Mouse (Mus musculus) forebrain, postnatal 0 days (tissue): Measurements from ENCODE around the gene Eml1. TPM values are rescaled to one million over a fixed set of nuclear protein-coding genes. Genes with fewer than 3 reads are reported as not detected.

Source experiments
- ATAC-seq: fragments of 200-750 bp; cut with Nextera tagmentation; 2 replicates; pipeline ENCODE4 v1.8.0; 2017; ENCODE audit warnings: mild to moderate bottlenecking, moderate library complexity
- DNase-seq: peaks from one replicate; pipeline ENCODE4 v3.0.0-alpha.2; 2015
- H3K27ac ChIP-seq: fragments of 300-500 bp; sonication (generic); 2 replicates; pipeline ENCODE4 v1.5.1; 2014; ENCODE audit warnings: low read depth, mild to moderate bottlenecking, antibody characterized with exemption, low read length, moderate library complexity, mixed read lengths
- H3K27me3 ChIP-seq: fragments of 300-500 bp; sonication (generic); 2 replicates; pipeline ENCODE4 v1.6.1; 2014; ENCODE audit warnings: mild to moderate bottlenecking, low read length, mixed read lengths; ENCODE audit not compliant: insufficient read depth
- H3K36me3 ChIP-seq: fragments of 300-500 bp; sonication (generic); 2 replicates; pipeline ENCODE4 v1.6.1; 2014; ENCODE audit warnings: mild to moderate bottlenecking, moderate library complexity; ENCODE audit not compliant: insufficient read depth
- H3K4me1 ChIP-seq: fragments of 300-500 bp; sonication (generic); 2 replicates; pipeline ENCODE4 v1.6.1; 2014; ENCODE audit warnings: antibody characterized with exemption; ENCODE audit not compliant: insufficient read depth
- H3K4me2 ChIP-seq: fragments of 300-500 bp; sonication (generic); 2 replicates; pipeline ENCODE4 v1.6.1; 2014; ENCODE audit warnings: low read depth, mild to moderate bottlenecking, moderate library complexity
- H3K4me3 ChIP-seq: fragments of 300-500 bp; sonication (generic); 2 replicates; pipeline ENCODE4 v1.5.1; 2014; ENCODE audit warnings: low read depth, low read length, mixed read lengths
- H3K9ac ChIP-seq: fragments of 300-500 bp; sonication (generic); 2 replicates; pipeline ENCODE4 v1.6.1; 2014; ENCODE audit warnings: mild to moderate bottlenecking
- H3K9me3 ChIP-seq: fragments of 300-500 bp; sonication (generic); 2 replicates; pipeline ENCODE4 v1.6.1; 2016; ENCODE audit warnings: low read length
- CTCF ChIP-seq: sonication (generic); IDR thresholded peaks from 2 replicates; pipeline ENCODE4 v1.5.1; 2016; ENCODE audit warnings: antibody characterized with exemption, control low read depth, low read depth
- WGBS: fragments of 180-500 bp; shearing (Covaris S2); extraction: QIAGEN DNeasy Blood & Tissue Kit; methylation state at CpG from one replicate; pipeline ENCODE4 v1.1.7; 2014; 5-methylcytosine and 5-hydroxymethylcytosine counted together
- polyA plus RNA-seq: library from polyadenylated mRNA; unstranded; fragments of >200 nt; fragmentation: Nextera tagmentation; extraction: Ambion mirVana; gene quantifications from 2 replicates; pipeline ENCODE4 v1.2.1, GENCODE M21; 2015
- total RNA-seq: library from RNA; depleted of rRNA; stranded (reverse); fragments of >200 nt; gene quantifications from 2 replicates; pipeline ENCODE4 v1.2.3, GENCODE M21; 2014

Eml1 gene
- total and polyA plus RNA-seq, 2 experiments from 2014 or later, result 43.5 to 69.1 TPM

DNA sequence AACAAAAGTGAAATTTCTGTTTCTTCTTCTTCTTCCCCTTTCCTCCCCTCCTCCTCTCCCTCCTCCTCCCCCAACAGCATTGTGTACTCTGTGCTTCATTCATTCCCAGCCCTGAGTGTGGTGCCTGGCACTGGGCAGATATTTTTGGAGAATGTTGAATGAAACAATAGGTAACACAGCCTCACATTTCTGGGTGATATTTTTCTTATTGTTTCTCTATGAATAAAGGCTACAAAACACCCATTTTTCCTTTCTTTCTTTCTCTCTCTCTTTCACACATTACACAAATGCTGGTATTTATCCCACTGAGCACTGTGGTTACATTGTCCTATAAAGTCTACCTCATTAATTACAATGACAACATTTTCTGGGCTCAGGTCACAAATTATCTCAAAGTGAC is 48.8 kb downstream of the Eml1 start:
- Histone ChIP-seq H3K36me3 (no peaks in the 10 kb centered on the region), H3K9me3 (no peaks in the 10 kb centered on the region), H3K4me1 (peaks cover 15% of the 10 kb centered on the region), H3K4me3 (no peak overlapping the region), H3K4me2 (no peak overlapping the region), H3K27me3 (no peaks in the 10 kb centered on the region), H3K27ac (no peak overlapping the region), H3K9ac (no peak overlapping the region)
- no peak for DNase-seq
- ATAC-seq, result no peak
- no peak for TF ChIP-seq CTCF

DNA sequence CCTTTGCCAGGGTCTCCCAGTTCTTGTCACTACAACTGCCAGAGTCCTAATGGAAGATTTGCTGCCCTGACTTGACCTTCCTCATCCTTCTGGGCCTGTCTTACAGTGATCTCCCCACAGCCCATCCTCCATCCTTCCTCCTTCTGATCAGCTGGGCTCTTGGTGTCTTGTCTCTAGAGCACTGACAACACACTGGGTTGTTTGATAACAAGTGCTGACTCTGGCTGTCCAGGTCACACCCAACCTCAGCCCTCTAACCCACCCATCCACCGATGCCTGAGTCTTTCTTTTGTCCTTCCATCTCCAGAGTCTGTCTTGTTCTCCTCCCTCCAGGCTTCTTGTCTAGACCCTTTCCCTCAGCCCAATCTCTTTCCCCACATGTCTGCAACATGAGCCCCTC is 50.7 kb downstream of the Eml1 start:
- no peaks in the 10 kb centered on the region for H3K36me3 ChIP-seq
- H3K9me3 ChIP-seq, result no peaks in the 10 kb centered on the region
- TF ChIP-seq CTCF, result no peak
- DNase-seq, result no peak
- no peak overlapping the region for H3K4me2 ChIP-seq
- H3K27me3 ChIP-seq, result no peaks in the 10 kb centered on the region
- H3K9ac ChIP-seq, result no peak overlapping the region
- no peak overlapping the region for H3K4me3 ChIP-seq
- 81% methylated on average over 1 of the region's 1 CpGs for WGBS
- H3K4me1 ChIP-seq, result peaks cover 29% of the 10 kb centered on the region
- ATAC-seq, result no peak
- no peak overlapping the region for H3K27ac ChIP-seq

DNA sequence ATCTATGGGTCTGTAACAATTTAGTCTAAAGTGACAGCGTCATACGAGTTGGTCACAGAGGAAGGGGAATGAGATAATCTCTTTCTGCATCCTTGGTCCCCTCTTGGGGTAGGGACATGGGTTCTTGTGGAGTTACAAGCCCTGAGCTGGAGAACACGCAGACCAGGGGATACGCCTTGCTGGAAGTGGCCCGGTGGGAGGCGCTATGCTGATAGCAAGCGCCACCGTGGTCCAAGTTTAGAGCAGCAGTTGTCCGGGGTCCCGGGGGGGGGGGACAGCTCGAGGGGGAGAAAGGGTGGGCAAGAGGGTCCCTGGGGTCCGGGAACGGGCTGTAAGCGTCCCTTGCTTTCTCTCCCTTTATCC is 51.7 kb downstream of the Eml1 start:
- no peaks in the 10 kb centered on the region for H3K9me3 ChIP-seq
- H3K27me3 ChIP-seq, result no peaks in the 10 kb centered on the region
- peak overlapping the region; percentile 80 for H3K4me2 ChIP-seq
- H3K4me3 ChIP-seq, result peak overlapping the region; percentile 86
- ATAC-seq, result peak; percentile 54
- no peaks in the 10 kb centered on the region for H3K36me3 ChIP-seq
- peak; percentile 49 for TF ChIP-seq CTCF
- 8% methylated on average over 13 of the region's 14 CpGs for WGBS
- peaks cover 29% of the 10 kb centered on the region for H3K4me1 ChIP-seq
- DNase-seq, result peak; percentile 73
- peak overlapping the region; percentile 95 for H3K27ac ChIP-seq
- peak overlapping the region; percentile 86 for H3K9ac ChIP-seq

DNA sequence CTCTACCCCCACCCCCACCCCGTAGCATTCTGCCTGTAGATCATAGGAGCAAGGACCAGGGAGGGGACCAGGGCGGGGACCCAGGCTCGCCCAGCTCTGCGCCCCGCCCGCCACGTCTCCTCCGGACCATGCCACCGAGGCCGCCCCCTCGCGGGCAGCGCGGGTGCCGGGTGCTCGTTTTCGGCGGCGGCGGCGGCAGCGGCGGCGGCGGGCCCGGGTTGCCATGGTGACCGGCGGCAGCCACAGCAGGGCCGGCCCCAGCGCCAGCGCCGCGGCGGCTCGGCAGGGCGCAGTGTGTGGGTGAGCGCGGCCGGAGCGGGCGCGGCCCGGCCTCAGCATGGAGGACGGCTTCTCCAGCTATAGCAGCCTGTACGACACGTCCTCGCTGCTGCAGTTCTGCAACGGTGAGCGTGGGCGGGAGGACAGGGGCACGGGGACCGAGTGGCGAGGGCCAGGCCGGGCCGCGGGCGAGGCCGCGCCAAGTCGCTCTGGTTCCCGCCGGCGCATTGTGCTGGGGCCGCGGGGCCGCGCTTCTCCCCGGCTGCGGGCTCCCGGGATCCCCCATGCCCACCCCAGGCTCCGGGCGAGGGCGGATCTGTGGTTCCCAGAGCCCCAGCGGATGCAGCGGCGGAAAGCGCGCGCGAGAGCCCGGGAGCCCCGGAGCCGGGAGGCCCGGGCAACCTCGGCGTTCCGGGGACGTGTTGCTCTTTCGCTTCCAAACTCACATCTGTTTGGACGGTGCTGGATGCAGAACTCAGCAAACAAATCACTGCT is 52.3 kb downstream of the Eml1 start:
- under 1% methylated on average over 85 of the region's 90 CpGs for WGBS
- peaks cover 29% of the 10 kb centered on the region for H3K4me1 ChIP-seq
- H3K27ac ChIP-seq, result peak overlapping the region; percentile 95
- H3K27me3 ChIP-seq, result no peaks in the 10 kb centered on the region
- H3K4me3 ChIP-seq, result peak overlapping the region; percentile 86
- TF ChIP-seq CTCF, result peak; percentile 48; the same call in 1 of the 2 replicates
- no peaks in the 10 kb centered on the region for H3K36me3 ChIP-seq
- ATAC-seq (peak; percentile 91), DNase-seq (peak; percentile 89)
- peak overlapping the region; percentile 80 for H3K4me2 ChIP-seq
- peak overlapping the region; percentile 86 for H3K9ac ChIP-seq
- no peaks in the 10 kb centered on the region for H3K9me3 ChIP-seq

DNA sequence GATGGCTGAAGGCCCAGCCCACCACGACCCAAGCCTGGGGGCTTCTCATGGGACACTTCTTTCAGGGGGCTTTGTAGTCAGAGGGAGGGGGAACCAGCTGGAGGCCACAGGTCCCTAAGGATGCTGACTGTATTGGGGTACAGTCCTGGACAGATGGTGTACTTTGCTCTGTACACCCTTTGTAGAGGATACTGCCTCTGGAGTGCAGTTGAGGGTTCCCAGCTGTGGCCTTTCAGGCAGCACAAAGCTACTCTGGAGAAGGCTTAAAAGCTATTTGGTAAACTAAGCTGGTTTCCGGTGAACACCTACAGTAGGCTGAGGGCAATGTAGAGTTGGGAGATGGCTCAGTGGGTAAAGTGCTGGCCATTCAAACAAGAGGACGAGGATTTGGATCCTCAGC is 60.2 kb downstream of the Eml1 start:
- Histone ChIP-seq H3K36me3 (no peaks in the 10 kb centered on the region), H3K9me3 (no peaks in the 10 kb centered on the region), H3K27me3 (no peaks in the 10 kb centered on the region), H3K27ac (no peak overlapping the region), H3K4me3 (no peak overlapping the region), H3K4me2 (no peak overlapping the region), H3K4me1 (peaks cover 30% of the 10 kb centered on the region), H3K9ac (no peak overlapping the region)
- ATAC-seq (no peak), DNase-seq (no peak)
- WGBS, result 74% methylated on average over 3 of the region's 3 CpGs
- no peak for TF ChIP-seq CTCF

DNA sequence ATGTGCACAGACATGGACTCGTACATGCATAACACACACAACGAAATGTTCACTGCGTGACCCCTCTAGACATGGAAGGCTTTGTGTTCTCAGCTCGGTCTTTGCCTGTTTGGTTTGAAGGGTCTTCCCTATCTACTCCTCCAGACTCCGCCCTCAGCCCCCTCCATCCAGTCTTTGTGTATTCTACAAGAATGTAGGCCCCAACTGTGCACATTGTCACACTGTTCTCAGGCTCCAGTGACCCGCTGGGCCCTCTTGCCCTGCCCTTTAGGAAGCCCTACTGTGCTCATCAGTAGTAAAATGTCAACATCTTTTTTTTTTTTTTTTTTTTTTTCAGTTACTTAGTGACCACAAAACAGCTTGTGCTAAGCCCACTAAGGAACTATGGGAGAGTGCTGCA is 61.0 kb downstream of the Eml1 start:
- Histone ChIP-seq H3K36me3 (no peaks in the 10 kb centered on the region), H3K27ac (no peak overlapping the region), H3K4me3 (no peak overlapping the region), H3K9ac (no peak overlapping the region), H3K4me2 (no peak overlapping the region), H3K27me3 (no peaks in the 10 kb centered on the region), H3K4me1 (peaks cover 35% of the 10 kb centered on the region), H3K9me3 (no peaks in the 10 kb centered on the region)
- DNase-seq, result no peak
- TF ChIP-seq CTCF, result no peak
- 50% methylated on average over 6 of the region's 6 CpGs for WGBS
- no peak for ATAC-seq

DNA sequence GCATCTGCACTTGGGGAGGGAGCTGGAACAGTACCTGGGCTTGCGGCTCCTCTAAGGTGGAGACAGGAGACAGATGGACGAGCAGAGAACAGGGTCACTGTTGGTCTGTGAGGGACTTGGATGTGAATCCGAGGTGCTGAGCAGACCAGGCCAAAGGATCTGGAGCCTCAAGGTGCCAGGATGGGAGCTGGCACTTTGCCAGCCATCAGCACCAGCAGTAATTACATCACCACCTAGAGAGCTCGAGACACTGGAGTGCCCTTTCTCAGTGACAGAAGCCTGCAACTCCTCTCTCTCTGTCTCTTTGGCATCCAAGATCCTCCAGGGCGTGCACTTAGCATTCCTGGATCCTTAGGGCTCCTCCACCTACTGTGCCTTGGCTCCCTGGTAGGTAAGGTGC is 61.8 kb downstream of the Eml1 start:
- peaks cover 36% of the 10 kb centered on the region for H3K4me1 ChIP-seq
- DNase-seq, result peak; percentile 59
- peak overlapping the region; percentile 82 for H3K27ac ChIP-seq

More for the DNA sequence above, 61.8 kb downstream of the Eml1 start:
- WGBS, result 45% methylated on average over 5 of the region's 5 CpGs
- peak; percentile 14; the same call in 1 of the 2 replicates for ATAC-seq
- Histone ChIP-seq H3K4me2 (peak overlapping the region; percentile 39), H3K27me3 (no peaks in the 10 kb centered on the region), H3K36me3 (no peaks in the 10 kb centered on the region), H3K9ac (peak overlapping the region; percentile 19), H3K9me3 (no peaks in the 10 kb centered on the region), H3K4me3 (no peak overlapping the region)
- TF ChIP-seq CTCF, result no peak
